ENCODE assay signal across 8 mouse cellular contexts in genomic region chr16:18416094-18416761, GRCm38 (mm10). TPM values are rescaled to one million over a fixed set of nuclear protein-coding genes. Genes with fewer than 3 reads are reported as not detected.
A peak's percentile ranks its signal among the peaks of the same experiment; 100 is the strongest.
DNase-seq lines count a peak whose midpoint lies in the region; ATAC-seq and TF ChIP-seq lines count a peak whose summit lies in the region.

No protein-coding gene starts in this region.

- DNase-seq in left cerebral cortex, adult 2 months (ENCODE audit: extremely low spot score in 1 of 2, low spot score in 2 of 2), result peak; percentile 65 to 70
- no peak for DNase-seq in left cerebral cortex, postnatal 10 days (ENCODE audit: extremely low spot score in 1 of 2, low spot score in 2 of 2)
- DNase-seq in heart, adult 18-20 months, result peak; percentile 87 to 90
- DNase-seq in kidney, adult 2 months, result peak; percentile 82
- peak; percentile 69 to 77 for DNase-seq in lung, postnatal 4 days
- DNase-seq in embryo, embryonic 11 days, result no peak

- 36% methylated on average over 18 of the region's 18 CpGs for WGBS in kidney, adult 2 months

- peak overlapping the region; percentile 80 for H3K27ac ChIP-seq in left cerebral cortex, adult 2 months
- H3K27ac ChIP-seq in kidney, adult 2 months (ENCODE audit: insufficient read depth, low read depth, low read length), result peak overlapping the region; percentile 84

- H3K4me3 ChIP-seq in left cerebral cortex, adult 2 months, result no peak overlapping the region
- no peak overlapping the region for H3K4me3 ChIP-seq in kidney, adult 2 months (ENCODE audit: insufficient read depth, low read depth, low read length)

- H3K4me1 ChIP-seq in kidney, adult 2 months (ENCODE audit: control insufficient read depth, insufficient read depth, low read length), result peaks cover 35% of the 10 kb centered on the region

- H3K36me3 ChIP-seq in kidney, adult 2 months (ENCODE audit: control insufficient read depth, insufficient read depth, low read length), result no peaks in the 10 kb centered on the region

- no peak for TF ChIP-seq POLR2A in kidney, adult 2 months (IDR thresholded peaks at IDR 0.05; ENCODE audit: low read depth, low read length)

- peak; percentile 43 for ATAC-seq in activated CD4-positive, CD25-positive, alpha-beta regulatory T cell, adult 4 months
- no peak for ATAC-seq in erythroid progenitor cell, adult 5-6 weeks (replicated peaks; ENCODE audit: low FRiP score, poor library complexity, severe bottlenecking)

- TF ChIP-seq CTCF in left cerebral cortex, adult 2 months (IDR thresholded peaks at IDR 0.05), result no peak
- no peak for TF ChIP-seq CTCF in kidney, adult 2 months (conservative IDR thresholded peaks at IDR 0.05; ENCODE audit: insufficient read depth, insufficient read length, low read depth, low read length)

- no peaks in the 10 kb centered on the region for H3K27me3 ChIP-seq in kidney, adult 2 months (replicated peaks; ENCODE audit: control insufficient read depth, insufficient read depth, low read length)

- intact Hi-C loops in left cerebral cortex, adult 2 months (cut with DNase I), result no loop called here
- intact Hi-C loops in left cerebral cortex, postnatal 10 days (cut with DNase I), result no loop called here

RNA-seq across cellular contexts. Expression of gene Txnrd2, which starts 10.0 kb away (rescaled TPM):
- 10 to 100 TPM; 18.2 to 22.5 TPM for total RNA-seq in left cerebral cortex, adult 2 months (2021)
- 10 to 100 TPM; 24.1 to 27.4 TPM for total RNA-seq in left cerebral cortex, postnatal 10 days (2021)
- polyA plus RNA-seq in activated CD4-positive, CD25-positive, alpha-beta regulatory T cell, adult 4 months (2017; shearing (Covaris generic)), result 10 to 100 TPM; 16.2 to 21.6 TPM
- total RNA-seq in heart, adult 18-20 months (2021), result 10 to 100 TPM; 42.9 to 44.4 TPM
- polyA plus RNA-seq in kidney, adult 2 months (2012; rRNA removed), result 35.2 and 39.1 TPM in 2 replicates
- total RNA-seq in erythroid progenitor cell, adult 5-6 weeks (2015; ENCODE audit: low replicate concordance), result 117 and 217 TPM in 2 replicates
- total RNA-seq in erythroid progenitor cell, adult 5-6 weeks (2017; ENCODE audit: low replicate concordance), result 138 and 221 TPM in 2 replicates

RNA-seq across cellular contexts. Expression of gene Comt, which starts 10.4 kb away (rescaled TPM):
- total RNA-seq in left cerebral cortex, adult 2 months (2021), result 10 to 100 TPM; 87.2 to 87.6 TPM
- 10 to 100 TPM; 65.2 to 66.3 TPM for total RNA-seq in left cerebral cortex, postnatal 10 days (2021)
- polyA plus RNA-seq in activated CD4-positive, CD25-positive, alpha-beta regulatory T cell, adult 4 months (2017; shearing (Covaris generic)), result 10 to 100 TPM; 45.6 to 60.6 TPM
- 100 to 1,000 TPM; 123 to 141 TPM for total RNA-seq in heart, adult 18-20 months (2021)
- polyA plus RNA-seq in kidney, adult 2 months (2012; rRNA removed), result 519 and 582 TPM in 2 replicates
- 129 and 131 TPM in 2 replicates for total RNA-seq in erythroid progenitor cell, adult 5-6 weeks (2015; ENCODE audit: low replicate concordance)
- 66.4 and 67.4 TPM in 2 replicates for total RNA-seq in erythroid progenitor cell, adult 5-6 weeks (2017; ENCODE audit: low replicate concordance)

Comparison
In these comparisons a context has a peak if more than half of its experiments do, and no peak if none do; other contexts are left out.
1. DNase-seq: peak in left cerebral cortex, adult 2 months (2 of 2), heart, adult 18-20 months (2 of 2), kidney, adult 2 months (single experiment) and lung, postnatal 4 days (2 of 2); none in left cerebral cortex, postnatal 10 days (0 of 2) and embryo, embryonic 11 days (single experiment).